In genomic region chr10:40683868-40684253, GRCm38 (mm10) we compare ENCODE assay signal across 8 mouse cellular contexts. TPM values are rescaled to one million over a fixed set of nuclear protein-coding genes. Genes with fewer than 3 reads are reported as not detected.
DNase-seq lines count a peak whose midpoint lies in the region; ATAC-seq and TF ChIP-seq lines count a peak whose summit lies in the region.

No protein-coding gene starts in this region.

- ATAC-seq in forebrain, embryonic 12.5 days (ENCODE audit: low FRiP score): peak; percentile 11; the same call in 1 of the 2 replicates
- ATAC-seq in intestine, embryonic 14.5 days (replicated peaks; ENCODE audit: low FRiP score, low TSS enrichment, low read depth): 0 out of 2 replicates have a peak, but pooled peaks have one; percentile 23
- ATAC-seq in neural tube, embryonic 12.5 days (ENCODE audit: low FRiP score, low read depth): 0 out of 2 replicates have a peak, but pooled peaks have one; percentile 17

- H3K36me3 ChIP-seq in forebrain, embryonic 12.5 days (replicated peaks): no peaks in the 10 kb centered on the region
- no peaks in the 10 kb centered on the region for H3K36me3 ChIP-seq in intestine, embryonic 14.5 days (ENCODE audit: control insufficient read depth, insufficient read depth, low read length)
- no peaks in the 10 kb centered on the region for H3K36me3 ChIP-seq in neural tube, embryonic 12.5 days

- H3K9me3 ChIP-seq in forebrain, embryonic 12.5 days: no peaks in the 10 kb centered on the region
- no peaks in the 10 kb centered on the region for H3K9me3 ChIP-seq in intestine, embryonic 14.5 days (ENCODE audit: control insufficient read depth, low read length)
- H3K9me3 ChIP-seq in neural tube, embryonic 12.5 days: no peaks in the 10 kb centered on the region

- H3K9ac ChIP-seq in forebrain, embryonic 12.5 days: no peak overlapping the region
- H3K9ac ChIP-seq in intestine, embryonic 14.5 days (ENCODE audit: low read length): no peak overlapping the region
- H3K9ac ChIP-seq in neural tube, embryonic 12.5 days: no peak overlapping the region

- no peak for TF ChIP-seq CTCF in left cerebral cortex, adult 2 months (IDR thresholded peaks at IDR 0.05)

- 60% methylated on average over 9 of the region's 9 CpGs for WGBS in forebrain, embryonic 12.5 days
- 60% methylated on average over 9 of the region's 9 CpGs for WGBS in intestine, embryonic 14.5 days
- 54% methylated on average over 9 of the region's 9 CpGs for WGBS in neural tube, embryonic 12.5 days

- H3K27me3 ChIP-seq in forebrain, embryonic 12.5 days: peaks cover 16% of the 10 kb centered on the region; the same call in 1 of the 2 replicates
- H3K27me3 ChIP-seq in intestine, embryonic 14.5 days (replicated peaks; ENCODE audit: control insufficient read depth, insufficient read depth, low read length): no peaks in the 10 kb centered on the region
- H3K27me3 ChIP-seq in neural tube, embryonic 12.5 days (replicated peaks): no peaks in the 10 kb centered on the region

- peak overlapping the region; percentile 99 for H3K4me2 ChIP-seq in forebrain, embryonic 12.5 days
- peak overlapping the region; percentile 93 for H3K4me2 ChIP-seq in intestine, embryonic 14.5 days (ENCODE audit: low read length)
- H3K4me2 ChIP-seq in neural tube, embryonic 12.5 days (replicated peaks): peak overlapping the region; percentile 99

- peak in 1 of 2 experiments; percentile 21 for DNase-seq in left cerebral cortex, adult 2 months (ENCODE audit: extremely low spot score in 1 of 2, low spot score in 2 of 2)
- no peak for DNase-seq in left cerebral cortex, adult 9 months (ENCODE audit: low spot score in 2 of 2)
- DNase-seq in intestine, embryonic 14.5 days (ENCODE audit: low spot score): peak; percentile 49
- DNase-seq in cerebellum, adult 11 months: no peak
- no peak for DNase-seq in gastrocnemius, postnatal 10 days
- no peak for DNase-seq in adrenal gland, adult 2 months

- peak overlapping the region; percentile 54 for H3K4me3 ChIP-seq in left cerebral cortex, adult 2 months
- peak overlapping the region; percentile 54 for H3K4me3 ChIP-seq in forebrain, embryonic 12.5 days (replicated peaks)
- peak overlapping the region; percentile 57 for H3K4me3 ChIP-seq in intestine, embryonic 14.5 days (ENCODE audit: low read depth, low read length)
- peak overlapping the region; percentile 51 for H3K4me3 ChIP-seq in neural tube, embryonic 12.5 days

- intact Hi-C loops in left cerebral cortex, adult 2 months (cut with DNase I): loop anchor here (1.0 to 5.0 kb wide), 5 partner anchors 67 to 200 kb away; no protein-coding TSS in a partner anchor

- H3K4me1 ChIP-seq in forebrain, embryonic 12.5 days: peaks cover 19% of the 10 kb centered on the region
- H3K4me1 ChIP-seq in intestine, embryonic 14.5 days (replicated peaks; ENCODE audit: control insufficient read depth, insufficient read depth, low read length): peaks cover 11% of the 10 kb centered on the region; the same call in 1 of the 2 replicates
- peaks cover 7% of the 10 kb centered on the region for H3K4me1 ChIP-seq in neural tube, embryonic 12.5 days

- peak overlapping the region; percentile 99 for H3K27ac ChIP-seq in left cerebral cortex, adult 2 months
- no peak overlapping the region for H3K27ac ChIP-seq in forebrain, embryonic 12.5 days
- H3K27ac ChIP-seq in intestine, embryonic 14.5 days (ENCODE audit: low read depth): peak overlapping the region; percentile 69; the same call in 1 of the 2 replicates
- no peak overlapping the region for H3K27ac ChIP-seq in neural tube, embryonic 12.5 days

RNA-seq across cellular contexts. Expression of gene Mettl24, which starts 0.8 kb away (rescaled TPM):
- total RNA-seq in left cerebral cortex, adult 2 months (2021): 1 to 10 TPM; 1.6 to 2.8 TPM
- 0.63 and 0.73 TPM in 2 replicates for polyA plus RNA-seq in forebrain, embryonic 12.5 days (2016; fragmentation: Nextera tagmentation; extraction: Ambion mirVana)
- 4.2 and 4.5 TPM in 2 replicates for polyA plus RNA-seq in intestine, embryonic 14.5 days (2014; fragmentation: Nextera tagmentation; extraction: Ambion mirVana)
- 0.98 and 1.1 TPM in 2 replicates for polyA plus RNA-seq in neural tube, embryonic 12.5 days (2016; fragmentation: Nextera tagmentation; extraction: Ambion mirVana)
- 1 to 10 TPM; 1.1 to 2.2 TPM for total RNA-seq in gastrocnemius, postnatal 10 days (2021)
- 1 to 10 TPM; 5.8 to 8.9 TPM for total RNA-seq in adrenal gland, adult 2 months (2021)
- 2.7 and 3.7 TPM in 2 replicates for polyA plus RNA-seq in adrenal gland, adult 2 months (2012; rRNA removed)

RNA-seq across cellular contexts. Expression of gene Ddo, which starts 54.0 kb away (rescaled TPM):
- 10 to 100 TPM; 12.9 to 13.5 TPM for total RNA-seq in left cerebral cortex, adult 2 months (2021)
- 0.23 TPM in 1 of 2 replicates, not detected in the other for polyA plus RNA-seq in forebrain, embryonic 12.5 days (2016; fragmentation: Nextera tagmentation; extraction: Ambion mirVana)
- 0.61 and 1.4 TPM in 2 replicates for polyA plus RNA-seq in intestine, embryonic 14.5 days (2014; fragmentation: Nextera tagmentation; extraction: Ambion mirVana)
- 0.15 and 0.32 TPM in 2 replicates for polyA plus RNA-seq in neural tube, embryonic 12.5 days (2016; fragmentation: Nextera tagmentation; extraction: Ambion mirVana)
- total RNA-seq in gastrocnemius, postnatal 10 days (2021): 10 to 100 TPM; 22.3 to 25.7 TPM
- 10 to 100 TPM; 12.4 to 12.9 TPM for total RNA-seq in adrenal gland, adult 2 months (2021)
- 5.7 and 8.9 TPM in 2 replicates for polyA plus RNA-seq in adrenal gland, adult 2 months (2012; rRNA removed)

Comparison
In these comparisons a context has a peak if more than half of its experiments do, and no peak if none do; other contexts are left out.
1. H3K27ac ChIP-seq: peak in left cerebral cortex, adult 2 months (single experiment) and intestine, embryonic 14.5 days (single experiment); none in forebrain, embryonic 12.5 days (single experiment) and neural tube, embryonic 12.5 days (single experiment).
2. Peak in every context shown above with its lines, with median percentiles within 50 percentile points of each other: H3K4me3 ChIP-seq, ATAC-seq and H3K4me2 ChIP-seq.